Mouse (Mus musculus): ENCODE data around the gene Car11.

GRCm38 (mm10) chr7:45702316-45702715 lies 2.7 kb downstream of the Car11 start:
- no peak for TF ChIP-seq EP300 (IDR thresholded peaks at IDR 0.05; ENCODE audit: low read depth)
- TF ChIP-seq CTCF (IDR thresholded peaks at IDR 0.05; ENCODE audit: low read depth), result no peak

All from heart, postnatal 0 days (tissue).